Mouse (Mus musculus): Measurements from ENCODE around the gene Heph. TPM values are rescaled to one million over a fixed set of nuclear protein-coding genes. Genes with fewer than 3 reads are reported as not detected.

Gene Heph
- total and polyA plus RNA-seq, 2 experiments from 2014 or later: 7.6 to 14.4 TPM

GRCm38 (mm10) chrX:96501580-96501979 lies 46.4 kb downstream of the Heph start:
- no peak for ATAC-seq (ENCODE audit: insufficient read depth, low read depth)
- Histone ChIP-seq H3K4me3 (ENCODE audit: low read depth, low read length) (no peak overlapping the region), H3K9ac (replicated peaks; ENCODE audit: low read depth, low read length) (no peak overlapping the region), H3K27me3 (ENCODE audit: control insufficient read depth, insufficient read depth, low read length) (no peaks in the 10 kb centered on the region), H3K4me1 (ENCODE audit: control insufficient read depth, insufficient read depth) (no peaks in the 10 kb centered on the region), H3K36me3 (replicated peaks; ENCODE audit: control insufficient read depth, insufficient read depth, low read length) (no peaks in the 10 kb centered on the region), H3K4me2 (ENCODE audit: low read depth, low read length) (no peak overlapping the region), H3K27ac (ENCODE audit: low read depth) (no peak overlapping the region), H3K9me3 (replicated peaks; ENCODE audit: control insufficient read depth, low read length) (no peaks in the 10 kb centered on the region)
- peak; percentile 9; the same call in 1 of the 2 replicates for TF ChIP-seq CTCF (IDR thresholded peaks at IDR 0.05; ENCODE audit: low read depth)
- no peak for TF ChIP-seq EP300 (IDR thresholded peaks at IDR 0.05; ENCODE audit: low read depth)
- 35% methylated on average over 1 of the region's 1 CpGs for WGBS
- no peak for DNase-seq (ENCODE audit: low spot score)

Other genes starting within 250 kb of the Heph start
- gene Vsig4, start 161.9 kb upstream of the Heph start, total RNA-seq (2014; rRNA removed; ENCODE audit: low replicate concordance): 0.23 and 0.50 TPM in 2 replicates
- 0.72 and 1.3 TPM in 2 replicates for gene Vsig4, start 161.9 kb upstream of the Heph start, polyA plus RNA-seq (2015; fragmentation: Nextera tagmentation; extraction: Ambion mirVana)
- not detected in 2 replicates for gene Hsf3, start 935 bp downstream of the Heph start, total RNA-seq (2014; rRNA removed; ENCODE audit: low replicate concordance)
- gene Hsf3, start 935 bp downstream of the Heph start, polyA plus RNA-seq (2015; fragmentation: Nextera tagmentation; extraction: Ambion mirVana): 0.11 TPM in 1 of 2 replicates, not detected in the other